Mouse (Mus musculus) spleen, postnatal 36 days (tissue): ENCODE data around the gene Kctd2.
A peak's percentile ranks its signal among the peaks of the same experiment; 100 is the strongest.
"Not testable (repeated sequence)": the region's sequence is repeated elsewhere in the genome, so short reads cannot be mapped to it uniquely, and the experiment has no call there.

ENCODE experiments used
- DNase-seq, 2 experiments: peaks; one replicate each; pipeline ENCODE4 v3.0.0; 2022; ENCODE audit warnings: low spot score in 2 of 2, mixed read lengths in 1 of 2

The Kctd2 gene

DNA sequence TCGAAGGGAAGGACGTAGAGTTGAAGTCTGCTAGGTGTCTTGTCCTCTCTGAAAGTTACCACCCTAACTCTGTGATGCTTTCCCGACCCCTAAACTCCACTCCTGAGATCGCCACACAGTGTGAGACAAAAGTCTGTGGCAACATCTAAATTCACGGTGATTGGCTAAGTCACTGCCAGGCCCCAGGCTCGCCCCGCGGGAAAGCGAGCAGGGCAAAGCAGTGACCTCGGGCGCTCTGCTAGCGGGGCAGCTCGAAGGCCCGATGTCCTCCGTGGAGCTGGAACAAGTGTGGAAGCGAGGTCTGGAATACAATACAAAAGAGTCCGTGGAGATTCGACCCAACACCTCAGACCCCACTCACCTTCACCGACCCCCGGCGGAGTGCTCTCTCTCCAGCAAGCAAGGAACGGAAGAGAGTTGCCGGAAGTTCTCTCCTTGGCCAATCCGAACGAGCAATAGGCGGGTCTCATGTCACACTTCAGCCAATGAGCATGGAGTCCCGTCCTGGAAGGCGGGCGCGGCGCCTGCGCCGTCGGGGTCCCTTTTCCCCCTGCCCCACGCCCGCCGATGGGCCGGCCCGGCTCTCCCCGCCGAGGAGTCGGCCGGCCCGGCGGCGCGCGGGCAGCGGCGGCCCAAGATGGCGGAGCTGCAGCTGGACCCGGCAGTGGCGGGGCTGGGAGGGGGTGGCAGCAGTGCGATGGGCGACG is at the start of gene Kctd2, which contains the start of gene Atp5h:
Gene Kctd2 (plus strand): TSS at position 598 of the 707 bp plus-strand sequence.
Gene Atp5h (minus strand): TSS at position 432 of the 707 bp plus-strand sequence.
- DNase-seq: peak; percentile 94 to 95

DNA sequence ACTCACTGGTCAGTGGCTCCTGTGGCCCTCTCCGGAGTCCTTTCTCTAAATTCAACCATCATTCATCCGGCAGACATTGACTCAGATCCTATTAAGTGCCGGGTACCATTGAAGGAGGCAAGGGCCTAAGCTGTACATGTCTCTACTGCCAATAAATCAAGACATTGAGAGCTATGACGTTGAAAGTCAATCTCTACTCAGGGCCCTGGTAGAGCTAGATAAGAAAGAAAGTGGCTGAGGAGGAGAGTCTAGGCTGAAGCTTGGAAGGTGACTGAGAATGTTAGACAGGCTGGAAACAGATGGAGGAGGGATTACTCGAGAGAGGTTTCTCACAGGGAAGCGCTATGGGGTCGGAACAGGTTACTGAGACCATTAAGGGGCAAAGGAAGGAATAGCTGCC is 49.6 kb upstream of the Kctd2 start:
- no peak for DNase-seq

DNA sequence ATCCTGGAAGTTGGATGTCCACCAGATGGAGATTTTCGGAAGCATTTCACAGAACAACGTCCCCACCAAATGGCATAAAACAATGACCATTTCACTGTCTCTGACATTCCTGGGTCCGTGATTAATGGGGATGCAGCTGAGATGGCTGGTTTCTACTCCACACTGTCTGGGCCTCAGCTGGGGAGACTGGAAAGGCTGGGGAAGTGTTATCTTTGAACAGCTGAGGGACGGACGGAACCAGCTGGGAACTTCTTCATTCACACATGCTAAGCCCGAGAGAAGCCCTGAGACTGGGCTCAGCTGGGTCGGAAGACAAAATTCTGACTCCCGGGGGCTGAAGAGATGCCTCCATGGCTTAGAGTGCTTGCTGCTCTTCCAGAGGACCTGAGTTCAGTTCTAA is 48.6 kb upstream of the Kctd2 start:
- no peak for DNase-seq

DNA sequence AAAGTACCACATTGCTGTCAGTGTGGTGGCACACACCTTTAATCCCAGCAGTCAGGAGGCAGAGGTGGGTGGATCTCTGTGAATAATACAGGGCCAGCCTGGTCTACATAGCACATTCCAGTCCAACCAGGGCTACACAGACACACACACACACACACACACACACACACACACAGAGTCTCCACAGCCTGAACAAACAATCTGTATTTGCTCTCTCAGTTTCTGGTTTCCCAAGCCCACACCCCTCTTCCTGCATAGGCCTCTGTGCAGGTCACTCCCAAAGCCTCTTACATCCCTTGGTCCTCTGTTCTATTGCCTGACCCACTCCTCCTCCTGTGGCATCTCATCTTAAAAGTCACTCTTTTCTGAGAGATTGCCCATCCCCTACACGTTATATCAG is 47.9 kb upstream of the Kctd2 start:
- DNase-seq: no peak

DNA sequence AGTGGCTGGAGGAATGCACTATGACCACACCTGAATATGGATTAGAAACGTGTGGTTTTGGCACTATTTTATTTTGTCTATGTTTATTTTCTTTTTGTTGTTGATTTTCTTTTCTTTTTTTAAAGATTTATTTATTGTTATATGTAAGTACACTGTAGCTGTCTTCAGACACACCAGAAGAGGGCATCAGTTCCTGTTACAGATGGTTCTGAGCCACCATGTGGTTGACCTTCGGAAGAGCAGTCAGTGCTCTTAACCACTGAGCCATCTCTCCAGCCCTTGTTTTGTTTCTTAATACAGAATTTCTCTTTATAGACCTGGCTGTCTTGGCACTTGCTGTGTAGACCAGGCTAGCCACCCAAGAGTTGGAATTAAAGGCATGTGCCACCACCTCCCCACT is 47.2 kb upstream of the Kctd2 start:
- DNase-seq: no peak

DNA sequence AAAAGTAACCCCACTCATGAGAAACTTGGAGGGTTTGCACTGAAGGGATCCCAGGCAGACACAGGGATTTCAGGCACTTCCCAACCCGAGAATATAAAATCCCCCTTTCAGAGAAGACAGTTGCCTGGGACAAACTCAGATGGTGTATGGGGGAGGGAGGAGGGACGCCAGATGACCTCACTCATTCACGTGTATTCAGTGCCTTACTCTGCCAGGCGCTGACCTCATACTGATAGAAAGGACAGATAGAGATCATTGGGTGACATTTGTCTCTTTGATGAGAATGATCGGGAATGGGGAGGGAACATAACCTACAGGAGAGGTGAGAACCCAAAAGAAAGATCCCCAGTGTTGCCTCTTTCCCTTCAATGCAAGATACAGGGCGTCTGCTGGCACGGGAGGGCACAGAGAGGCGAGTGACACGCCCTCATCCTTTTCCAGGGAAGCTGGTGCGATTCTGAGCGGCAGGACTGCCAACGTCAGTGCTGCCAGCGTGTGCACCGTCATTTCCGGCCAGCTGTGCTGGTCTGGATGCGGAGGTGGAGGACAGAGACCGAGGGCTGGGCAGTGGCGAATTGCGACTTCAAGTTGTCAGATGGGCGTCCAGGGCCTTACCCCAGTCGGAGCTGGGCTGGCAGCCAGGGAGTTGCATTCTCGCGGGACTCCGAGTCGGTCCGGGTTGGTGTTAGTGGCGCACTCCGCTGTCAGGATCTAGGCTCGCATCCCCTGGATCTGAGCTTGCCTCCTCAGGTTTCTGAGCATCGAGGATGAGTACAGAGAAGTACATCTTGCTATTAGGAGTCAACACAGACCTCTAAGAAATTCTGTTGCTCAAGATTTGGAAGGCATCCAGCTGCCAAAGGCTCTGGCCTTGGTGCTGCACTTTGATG is 45.9 kb upstream of the Kctd2 start:
- no peak for DNase-seq

DNA sequence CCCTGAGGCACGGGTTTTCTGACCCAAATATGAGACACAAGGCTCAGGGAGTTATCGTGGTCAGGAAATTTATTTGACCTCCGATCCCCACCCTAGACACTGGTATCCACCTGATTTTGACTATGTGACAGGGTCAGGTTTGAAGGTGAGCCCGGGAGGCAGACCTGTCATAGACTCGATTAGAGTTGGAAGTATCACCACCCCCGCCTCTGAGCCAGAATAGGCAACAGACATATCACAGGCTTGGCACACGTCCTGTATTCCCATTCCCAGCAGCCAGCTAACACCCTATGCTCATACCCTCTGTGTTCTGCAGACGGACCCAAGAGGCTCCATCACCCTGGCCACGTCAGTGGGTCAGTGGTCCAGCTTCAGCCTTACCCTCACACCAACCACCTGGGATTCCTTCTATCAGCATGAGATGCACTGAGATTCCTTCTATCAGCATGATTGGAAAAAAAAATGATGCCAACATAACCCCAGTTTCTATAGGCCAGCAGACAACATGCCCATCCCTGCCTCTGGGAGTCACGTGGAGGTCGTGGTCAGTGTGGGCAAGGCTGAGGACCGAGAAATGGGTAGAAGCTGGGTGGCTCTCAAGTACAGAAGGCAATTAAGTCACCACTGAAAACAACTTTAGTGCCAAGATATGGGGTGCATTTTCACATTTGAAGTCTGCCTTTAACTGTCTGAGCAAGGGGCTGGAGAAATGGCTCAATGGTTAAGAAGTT is 45.1 kb upstream of the Kctd2 start:
- no peak for DNase-seq

DNA sequence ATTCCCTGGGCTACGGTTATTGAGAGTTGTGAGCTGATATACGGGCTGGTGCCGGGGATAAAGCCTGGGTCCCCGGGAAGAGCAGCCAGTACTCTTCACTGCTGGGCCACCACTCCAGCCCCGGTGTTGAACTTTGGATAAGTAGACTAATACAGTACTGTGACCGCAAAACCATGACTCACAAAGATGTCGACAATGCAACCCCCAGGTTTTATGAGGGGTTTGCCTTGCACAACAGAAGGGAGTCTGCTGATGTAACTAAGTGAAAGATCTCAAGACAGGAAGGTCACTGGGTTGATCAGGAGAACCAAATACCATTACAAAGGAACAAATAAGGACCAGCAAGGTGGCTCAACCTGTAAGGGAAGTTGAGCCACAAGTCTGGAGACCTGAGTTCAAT is 43.2 kb upstream of the Kctd2 start:
- DNase-seq: no peak

DNA sequence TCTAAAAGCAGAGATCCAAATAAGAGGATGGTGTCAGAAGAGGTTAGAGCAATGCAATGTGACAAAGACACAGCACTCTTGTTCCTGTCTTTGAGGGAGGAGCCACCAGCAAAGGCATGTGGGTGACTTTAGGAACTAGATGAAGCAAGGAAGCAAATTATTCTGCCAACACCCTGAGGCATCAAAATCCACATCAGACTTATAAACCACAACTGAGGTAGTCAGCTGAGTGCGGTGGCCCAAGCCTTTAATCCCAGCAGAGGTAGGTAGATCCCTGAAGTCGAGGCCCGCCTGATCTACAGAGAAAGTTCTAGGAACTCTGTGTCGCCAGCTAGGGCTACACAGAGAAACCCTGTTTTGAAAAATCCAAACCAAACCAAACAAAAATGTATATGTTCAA is 42.7 kb upstream of the Kctd2 start:
- DNase-seq: no peak

DNA sequence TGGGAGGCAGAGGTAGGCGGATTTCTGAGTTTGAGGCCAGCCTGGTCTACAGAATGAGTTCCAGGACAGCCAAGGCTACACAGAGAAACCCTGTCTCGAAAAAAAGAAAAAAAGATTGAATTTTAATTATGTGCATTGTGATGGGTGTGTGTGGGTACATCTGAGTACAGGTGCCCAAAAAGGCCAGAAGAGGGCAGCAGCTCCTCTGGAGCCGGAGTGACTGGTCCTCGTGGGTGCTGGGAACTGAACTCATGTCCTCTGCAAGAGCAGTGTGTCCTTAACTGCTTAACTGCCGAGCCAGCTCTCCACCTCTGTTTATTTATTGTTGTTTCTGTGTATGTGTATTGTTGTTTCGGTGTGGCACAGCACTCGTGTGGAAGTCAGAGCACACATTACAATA is 42.1 kb upstream of the Kctd2 start:
- no peak for DNase-seq

DNA sequence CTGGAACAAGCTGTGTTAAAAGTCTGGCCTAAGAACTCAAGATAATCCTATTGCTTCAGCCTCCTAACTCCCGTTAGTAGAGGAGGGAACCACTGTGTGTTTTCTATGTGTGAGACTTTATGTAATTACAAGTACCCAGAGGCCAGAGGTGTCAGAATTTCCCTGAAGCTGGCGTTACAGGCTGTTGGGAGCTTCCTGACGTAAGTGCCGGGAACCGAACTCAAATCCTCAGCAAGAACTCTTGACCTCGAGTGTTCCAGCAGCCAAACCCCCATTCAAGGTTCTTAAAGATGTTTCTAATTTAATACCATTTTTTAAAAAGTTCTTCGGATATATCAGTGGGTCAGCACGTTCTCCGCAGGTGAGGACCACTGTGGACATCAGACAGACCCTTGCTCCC is 38.7 kb upstream of the Kctd2 start:
- DNase-seq: no peak

DNA sequence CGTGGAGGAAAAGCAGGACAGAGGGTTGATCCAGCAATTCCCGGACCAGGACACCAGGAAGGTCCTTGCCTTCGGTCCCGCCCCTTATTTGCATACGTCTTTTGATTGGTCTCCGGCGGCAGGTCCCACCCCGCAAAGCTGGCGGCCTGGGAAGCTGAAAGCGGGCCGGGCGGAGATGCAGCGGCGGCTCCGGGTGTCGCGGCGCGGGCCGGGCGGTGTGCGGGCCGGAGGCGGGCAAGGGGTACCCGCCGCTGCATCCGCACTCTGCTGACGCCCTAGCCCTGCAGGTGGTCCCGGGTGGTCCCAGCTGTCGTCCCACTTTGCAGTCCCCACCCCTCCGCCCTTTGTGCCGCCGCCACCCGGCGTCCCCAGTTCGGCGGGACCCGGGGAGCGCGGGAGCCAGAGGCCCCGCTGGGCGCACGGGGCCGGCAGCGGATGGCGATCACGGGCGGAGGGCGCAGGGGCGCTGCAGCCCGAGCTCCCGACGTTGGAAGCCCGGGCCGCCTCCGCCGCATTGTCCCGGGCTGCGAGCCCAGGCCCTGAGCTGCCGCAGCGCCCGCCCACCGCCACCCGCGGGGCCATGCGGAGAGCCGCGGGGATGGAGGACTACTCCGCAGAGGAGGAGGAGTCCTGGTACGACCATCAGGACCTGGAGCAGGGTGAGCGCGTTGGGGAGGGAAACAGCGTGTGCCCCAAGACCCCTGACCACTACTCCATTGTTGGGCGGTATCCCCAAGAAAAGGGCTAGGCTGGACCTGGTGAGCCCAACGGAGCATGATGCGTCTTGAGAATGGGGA is 38.0 kb upstream of the Kctd2 start, which contains the start of gene Cdr2l:
Gene Cdr2l (plus strand): TSS at position 174 of the 797 bp plus-strand sequence.
- peak; percentile 39 to 43 for DNase-seq

DNA sequence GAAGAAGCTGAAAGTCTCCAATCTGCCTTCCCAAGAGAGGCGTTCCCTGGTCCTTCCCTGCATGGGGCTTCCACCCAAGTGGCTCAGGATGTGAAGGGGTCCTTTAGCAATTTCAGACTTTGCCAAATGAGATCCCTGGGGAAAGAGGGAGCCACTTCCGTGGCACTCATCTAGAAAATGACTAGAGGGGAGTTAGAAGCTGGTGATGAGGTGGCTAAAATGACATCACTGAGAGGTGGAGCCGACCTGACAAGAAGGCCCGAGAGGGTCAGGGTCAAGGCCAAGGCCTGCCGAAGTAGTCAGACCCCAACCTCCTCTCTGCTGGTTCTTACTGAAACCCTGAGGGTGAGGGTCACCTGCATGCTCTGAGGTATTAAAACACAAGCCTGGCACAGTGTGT is 37.0 kb upstream of the Kctd2 start:
- DNase-seq: no peak

DNA sequence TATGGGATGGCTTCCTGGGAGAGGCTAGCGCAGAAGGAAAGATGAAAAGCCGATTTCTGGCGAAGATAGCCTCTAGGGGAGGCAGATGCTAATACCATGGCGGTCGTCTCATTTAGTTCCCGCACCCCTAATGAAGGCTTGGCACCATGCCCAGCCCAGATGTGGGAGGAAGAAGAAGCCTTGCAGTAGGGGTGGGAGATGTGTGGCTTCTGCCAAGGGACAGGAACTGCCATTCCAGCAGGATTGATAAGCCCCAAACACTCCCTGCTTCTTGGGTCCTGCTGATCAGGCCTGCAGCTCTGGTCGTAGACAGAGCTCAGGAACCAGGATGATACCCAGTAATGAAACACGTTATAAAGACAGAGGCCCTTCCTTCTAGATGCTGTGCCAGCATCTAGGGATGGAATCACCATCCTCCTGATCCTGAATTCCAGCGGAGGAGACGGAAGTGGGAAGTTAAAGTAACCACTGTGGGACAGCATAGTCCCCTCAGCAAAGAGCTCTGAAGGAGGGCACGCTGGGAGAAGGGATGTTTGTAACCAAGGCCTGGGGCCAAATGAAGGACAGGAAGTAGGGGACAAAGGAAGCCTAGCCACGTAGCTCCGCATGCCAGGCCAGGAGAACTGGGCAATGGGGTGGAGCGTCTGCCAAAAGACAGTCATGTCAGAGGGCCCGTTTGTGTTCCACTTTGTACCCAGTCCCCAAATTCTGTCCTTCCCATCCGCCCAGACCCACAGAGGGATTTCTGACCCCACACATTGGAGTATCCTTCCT is 36.0 kb upstream of the Kctd2 start:
- no peak for DNase-seq

DNA sequence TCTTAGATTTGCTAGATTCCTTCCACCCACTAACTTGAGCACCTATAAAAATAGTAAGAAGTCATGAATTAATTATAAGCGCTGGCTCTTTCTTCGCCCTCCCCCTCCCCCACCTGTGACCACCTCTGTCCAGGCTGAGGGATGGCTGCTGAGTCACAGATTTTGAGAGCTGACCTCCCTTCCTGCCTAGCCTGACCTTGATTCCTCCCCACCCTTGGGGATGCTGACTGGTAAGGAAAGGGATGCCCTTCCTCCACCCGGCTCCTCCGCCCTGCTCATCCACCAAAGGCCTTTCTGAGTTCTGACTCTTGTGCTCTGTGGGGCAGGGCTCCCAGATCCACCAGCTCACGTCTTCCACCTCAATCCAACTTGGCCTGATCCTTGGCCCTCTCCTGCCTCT is 35.3 kb upstream of the Kctd2 start:
- no peak for DNase-seq

DNA sequence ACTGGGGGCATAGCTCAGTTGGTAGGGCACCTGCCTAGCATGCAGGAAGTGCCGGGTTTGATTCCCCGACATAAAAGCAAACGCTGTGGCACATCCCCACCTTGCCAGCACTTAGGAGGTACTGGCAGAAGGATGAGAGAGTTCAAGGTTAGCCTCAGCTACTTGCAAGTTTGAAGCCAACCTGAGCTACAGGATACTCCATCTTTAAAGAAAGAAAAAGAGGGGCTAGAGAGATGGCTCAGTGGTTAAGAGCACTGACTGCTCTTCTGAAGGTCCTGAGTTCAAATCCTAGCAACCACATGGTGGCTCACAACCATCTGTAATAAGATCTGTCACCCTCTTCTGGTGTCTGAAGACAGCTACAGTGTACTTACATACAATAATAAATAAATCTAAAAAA is 33.1 kb upstream of the Kctd2 start:
- not testable (repeated sequence) for DNase-seq

DNA sequence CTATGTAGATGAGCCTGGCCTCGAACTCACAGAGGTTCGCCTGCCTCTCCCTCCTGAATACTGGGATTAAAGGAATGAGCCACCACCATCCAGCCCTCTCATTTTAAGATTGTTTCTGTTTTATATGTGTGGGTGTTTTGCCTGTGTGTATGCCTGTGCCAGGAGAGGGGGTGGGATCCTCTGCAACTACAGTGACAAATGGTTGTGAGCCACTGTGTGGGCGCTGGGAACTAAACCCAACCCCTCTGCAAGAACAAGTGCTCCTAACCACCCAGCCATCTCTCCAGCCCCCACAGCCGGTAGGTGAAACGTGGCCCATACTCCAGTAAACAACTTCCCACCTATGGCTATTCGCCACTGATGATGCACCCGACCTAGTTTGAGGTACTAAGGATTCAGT is 28.6 kb upstream of the Kctd2 start:
- DNase-seq: no peak

DNA sequence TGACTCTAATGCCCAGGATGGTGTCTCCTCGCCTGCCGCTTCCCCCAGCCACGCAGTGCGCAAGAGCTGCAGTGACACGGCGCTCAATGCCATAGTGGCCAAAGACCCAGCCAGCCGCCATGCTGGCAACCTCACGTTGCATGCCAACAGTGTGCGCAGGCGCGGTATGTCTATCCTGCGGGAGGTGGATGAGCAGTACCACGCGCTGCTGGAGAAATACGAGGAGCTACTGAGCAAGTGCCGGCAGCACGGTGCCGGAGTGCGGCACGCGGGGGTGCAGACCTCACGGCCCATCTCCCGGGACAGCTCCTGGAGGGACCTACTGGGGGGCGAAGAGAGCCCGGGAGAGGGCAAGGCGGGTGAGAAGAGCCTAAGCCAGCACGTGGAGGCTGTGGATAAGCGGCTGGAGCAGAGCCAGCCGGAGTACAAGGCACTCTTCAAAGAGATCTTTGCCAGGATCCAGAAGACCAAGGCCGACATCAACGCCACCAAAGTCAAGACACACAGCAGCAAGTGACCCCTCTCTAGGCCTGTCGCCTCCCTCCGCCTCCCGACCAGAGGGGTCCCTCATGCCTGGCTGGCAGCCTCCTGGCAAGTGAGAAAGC is 26.1 kb upstream of the Kctd2 start:
- DNase-seq: no peak

DNA sequence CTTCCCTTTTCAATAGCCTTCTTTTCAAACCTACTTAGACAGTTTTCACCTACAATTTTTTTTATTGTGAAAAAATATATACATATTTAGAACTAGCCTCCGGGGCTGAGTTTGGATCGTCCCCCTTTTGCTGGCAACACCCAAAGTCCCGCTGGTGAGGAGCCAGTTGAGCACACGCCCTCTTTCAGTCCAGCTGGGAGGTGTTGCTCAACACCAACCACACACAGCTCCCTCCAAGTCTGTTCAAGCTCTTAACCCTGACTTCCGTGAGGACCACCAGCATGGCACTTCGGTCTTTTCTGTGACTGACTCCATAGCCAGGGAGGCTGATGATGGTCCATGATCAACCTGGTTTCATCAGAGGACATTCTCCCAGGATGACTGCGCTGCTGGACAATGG is 21.8 kb upstream of the Kctd2 start:
- no peak for DNase-seq

DNA sequence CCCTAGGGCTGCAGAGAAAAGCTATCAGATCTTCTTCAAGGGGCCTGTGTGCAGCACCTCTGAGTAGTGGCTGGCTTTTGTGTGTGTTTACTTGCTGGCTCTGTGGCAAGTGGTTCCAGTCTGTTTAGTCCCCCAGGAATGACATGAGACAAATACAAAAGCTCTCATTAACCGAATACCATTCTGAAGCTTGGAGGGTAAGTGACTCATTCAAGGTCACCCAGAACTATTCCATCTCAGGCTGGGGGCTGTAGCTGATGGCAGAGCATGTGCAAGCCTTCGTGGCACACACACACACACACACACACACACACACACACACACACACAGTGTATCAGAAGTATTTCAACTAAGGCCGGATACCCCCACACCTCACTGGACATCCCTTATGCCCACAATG is 19.8 kb upstream of the Kctd2 start:
- no peak for DNase-seq
